Mouse (Mus musculus): ENCODE measurements around the gene Slc16a5. TPM values are rescaled to one million over a fixed set of nuclear protein-coding genes. Genes with fewer than 3 reads are reported as not detected.
"Not testable (repeated sequence)": the region's sequence is repeated elsewhere in the genome, so short reads cannot be mapped to it uniquely, and the experiment has no call there.

The Slc16a5 gene
- polyA plus RNA-seq, 1 experiment from 2014 or later = 0.36 TPM

DNA sequence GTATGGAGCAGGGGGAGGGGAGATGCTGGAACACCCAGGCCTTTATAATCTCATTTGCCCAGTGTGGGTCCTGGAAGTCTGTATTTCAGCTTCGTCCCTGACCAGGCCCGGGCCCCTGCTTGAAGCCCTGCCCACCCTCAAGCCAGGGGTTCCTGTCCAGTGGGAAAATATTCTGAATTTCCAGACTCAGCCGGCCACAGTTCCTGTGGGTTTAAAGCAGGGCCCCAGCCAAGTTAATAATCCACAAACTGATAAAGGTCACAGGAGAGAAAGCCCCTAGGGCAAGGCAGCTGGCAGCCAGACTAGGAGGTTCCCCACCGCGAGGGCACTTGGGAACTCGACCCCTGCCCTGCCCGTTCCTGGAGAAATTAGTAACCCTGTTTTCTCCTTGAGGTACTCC lies 13.3 kb upstream of the Slc16a5 start:
- WGBS = 24% methylated on average over 7 of the region's 7 CpGs
- Histone ChIP-seq H3K27ac (replicated peaks) (no peak overlapping the region), H3K4me3 (replicated peaks) (no peak overlapping the region), H3K9ac (no peak overlapping the region), H3K9me3 (replicated peaks) (no peaks in the 10 kb centered on the region), H3K4me1 (no peaks in the 10 kb centered on the region), H3K36me3 (no peaks in the 10 kb centered on the region), H3K27me3 (no peaks in the 10 kb centered on the region), H3K4me2 (replicated peaks) (no peak overlapping the region)
- no peak for ATAC-seq (ENCODE audit: insufficient number of reproducible peaks, low FRiP score, low TSS enrichment, low read depth)

DNA sequence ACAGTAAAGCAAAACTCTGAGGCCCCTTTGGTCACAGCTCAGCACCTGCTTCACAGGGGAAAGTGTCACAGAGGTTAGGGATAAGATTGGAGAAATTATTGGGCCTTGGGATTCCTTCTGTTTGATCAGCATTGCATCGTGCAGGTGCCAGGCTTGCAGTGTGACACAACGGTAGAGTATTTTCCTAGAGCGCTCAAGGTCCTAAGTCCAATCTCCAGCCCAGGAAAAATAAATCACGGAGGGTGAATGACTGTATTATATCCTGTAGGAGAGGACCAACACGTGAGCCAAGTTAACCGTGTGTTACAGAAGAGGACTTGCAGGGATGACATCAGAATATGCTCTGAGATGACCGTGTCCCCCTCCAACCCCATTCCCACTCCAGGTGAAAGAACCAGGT lies 12.1 kb upstream of the Slc16a5 start:
- 88% methylated on average over 7 of the region's 7 CpGs for WGBS
- ATAC-seq (ENCODE audit: insufficient number of reproducible peaks, low FRiP score, low TSS enrichment, low read depth) = no peak

DNA sequence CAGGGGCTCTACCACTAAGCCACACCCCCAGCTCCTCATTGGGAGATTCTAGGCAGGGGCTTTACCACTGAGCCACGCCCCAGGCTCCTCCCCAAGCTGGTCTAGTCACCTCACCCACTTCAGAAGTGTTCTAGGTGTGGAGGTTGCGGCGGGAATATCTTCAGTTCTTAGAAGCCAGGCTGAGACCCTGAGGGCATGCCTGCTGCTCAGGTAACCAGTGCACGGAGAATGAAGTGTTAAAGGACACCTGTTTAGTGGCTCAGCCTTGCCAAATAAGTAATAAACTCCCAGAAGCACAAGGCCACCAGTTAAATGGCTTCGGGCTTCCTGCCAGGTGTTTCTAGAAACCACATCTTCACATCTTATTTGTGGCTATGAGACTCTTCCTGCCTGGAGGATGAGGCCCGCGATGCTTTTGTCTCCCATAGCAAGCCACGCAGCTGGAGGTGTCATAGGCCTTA lies 10.5 kb upstream of the Slc16a5 start:
- 73% methylated on average over 8 of the region's 8 CpGs for WGBS
- no peak for ATAC-seq (ENCODE audit: insufficient number of reproducible peaks, low FRiP score, low TSS enrichment, low read depth)
- Histone ChIP-seq H3K27ac (replicated peaks) (no peak overlapping the region), H3K4me1 (no peaks in the 10 kb centered on the region), H3K27me3 (no peaks in the 10 kb centered on the region), H3K9ac (no peak overlapping the region), H3K9me3 (replicated peaks) (no peaks in the 10 kb centered on the region), H3K36me3 (no peaks in the 10 kb centered on the region), H3K4me2 (replicated peaks) (no peak overlapping the region), H3K4me3 (replicated peaks) (no peak overlapping the region)

More for the DNA sequence above, 12.1 kb upstream of the Slc16a5 start:
- no peak overlapping the region for H3K9ac ChIP-seq
- no peaks in the 10 kb centered on the region for H3K4me1 ChIP-seq
- no peak overlapping the region for H3K4me2 ChIP-seq (replicated peaks)
- H3K27ac ChIP-seq (replicated peaks) = no peak overlapping the region
- no peak overlapping the region for H3K4me3 ChIP-seq (replicated peaks)
- H3K27me3 ChIP-seq = no peaks in the 10 kb centered on the region
- H3K9me3 ChIP-seq (replicated peaks) = no peaks in the 10 kb centered on the region
- H3K36me3 ChIP-seq = no peaks in the 10 kb centered on the region

DNA sequence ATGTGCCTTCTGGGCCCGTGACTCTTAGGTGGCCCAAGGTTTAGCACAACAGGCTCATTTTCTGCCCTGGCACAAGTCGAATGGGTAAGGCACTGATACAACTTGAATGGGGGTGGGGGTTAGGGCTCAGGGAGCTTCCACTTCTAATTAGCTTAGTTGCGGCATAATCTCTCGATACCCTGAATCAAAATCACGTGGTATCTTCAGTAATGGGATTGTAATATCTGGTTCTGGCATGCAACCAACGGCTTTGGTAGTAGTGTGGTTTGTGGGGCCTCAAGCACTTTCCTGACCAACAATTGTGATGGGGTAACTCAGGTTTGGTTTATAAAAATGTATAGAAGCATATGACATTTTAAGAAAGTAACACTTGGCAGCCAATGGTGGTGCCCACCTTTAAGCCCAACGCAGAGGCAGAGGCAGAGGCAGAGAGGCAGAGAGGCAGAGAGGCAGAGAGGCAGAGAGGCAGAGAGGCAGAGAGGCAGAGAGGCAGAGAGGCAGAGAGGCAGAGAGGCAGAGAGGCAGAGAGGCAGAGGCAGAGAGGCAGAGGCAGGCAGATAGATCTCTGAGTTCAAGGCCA lies 9.9 kb upstream of the Slc16a5 start:
- Histone ChIP-seq H3K4me2 (replicated peaks) (no peak overlapping the region), H3K27ac (replicated peaks) (no peak overlapping the region), H3K27me3 (no peaks in the 10 kb centered on the region), H3K4me1 (peaks cover 2% of the 10 kb centered on the region; the same call in 1 of the 2 replicates), H3K4me3 (replicated peaks) (no peak overlapping the region), H3K9ac (no peak overlapping the region), H3K36me3 (no peaks in the 10 kb centered on the region), H3K9me3 (replicated peaks) (no peaks in the 10 kb centered on the region)
- ATAC-seq (ENCODE audit: insufficient number of reproducible peaks, low FRiP score, low TSS enrichment, low read depth) = no peak
- 72% methylated on average over 7 of the region's 7 CpGs for WGBS

DNA sequence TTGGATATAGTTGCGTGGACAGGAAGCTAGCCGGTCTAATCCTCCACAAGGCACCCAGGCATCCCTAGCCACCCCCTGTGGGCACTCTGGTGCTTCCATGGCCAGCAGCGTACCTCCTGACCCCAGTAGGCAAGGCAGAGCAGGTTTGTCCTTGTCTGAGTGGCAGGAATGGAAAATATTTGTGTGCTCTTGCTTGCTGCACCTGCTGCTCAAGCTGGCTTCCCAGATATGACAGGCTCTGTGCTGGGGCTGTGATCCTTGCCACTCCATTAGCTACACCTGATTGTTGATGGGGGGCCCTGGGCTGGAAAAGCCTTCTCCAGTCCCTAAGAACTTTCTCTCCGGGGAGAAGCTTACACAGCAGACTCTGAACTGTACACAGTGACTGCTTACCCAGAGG lies 9.0 kb upstream of the Slc16a5 start:
- no peak for ATAC-seq (ENCODE audit: insufficient number of reproducible peaks, low FRiP score, low TSS enrichment, low read depth)
- peaks cover 5% of the 10 kb centered on the region; the same call in 1 of the 2 replicates for H3K4me1 ChIP-seq
- H3K4me3 ChIP-seq (replicated peaks) = no peak overlapping the region
- no peaks in the 10 kb centered on the region for H3K36me3 ChIP-seq
- H3K9ac ChIP-seq = no peak overlapping the region
- H3K9me3 ChIP-seq (replicated peaks) = no peaks in the 10 kb centered on the region
- H3K27me3 ChIP-seq = no peaks in the 10 kb centered on the region
- no peak overlapping the region for H3K27ac ChIP-seq (replicated peaks)
- WGBS = 51% methylated on average over 4 of the region's 4 CpGs
- no peak overlapping the region for H3K4me2 ChIP-seq (replicated peaks)

DNA sequence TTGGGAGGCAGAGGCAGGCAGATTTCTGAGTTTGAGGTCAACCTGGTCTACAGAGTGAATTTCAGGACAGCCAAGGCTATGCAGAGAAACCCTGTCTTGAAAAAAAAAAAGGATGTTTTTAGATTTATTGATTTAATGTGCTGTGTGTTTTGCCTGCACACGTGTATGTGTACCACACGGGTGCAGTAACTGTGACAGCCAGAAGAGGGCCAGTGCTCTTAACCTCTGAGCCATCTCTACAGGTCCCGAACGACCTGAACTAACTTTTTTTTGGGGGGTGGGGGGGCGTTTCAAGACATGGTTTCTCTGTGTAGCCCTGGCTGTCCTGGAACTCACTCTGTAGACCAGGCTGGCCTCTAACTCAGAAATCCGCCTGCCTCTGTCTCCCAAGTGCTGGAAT lies 7.5 kb upstream of the Slc16a5 start:
- H3K9me3 ChIP-seq (replicated peaks); H3K4me1 ChIP-seq; ATAC-seq (ENCODE audit: insufficient number of reproducible peaks, low FRiP score, low TSS enrichment, low read depth); H3K4me2 ChIP-seq (replicated peaks); H3K36me3 ChIP-seq; H3K9ac ChIP-seq; H3K27ac ChIP-seq (replicated peaks); H3K4me3 ChIP-seq (replicated peaks); H3K27me3 ChIP-seq: not testable (repeated sequence)
- 87% methylated on average over 6 of the region's 6 CpGs for WGBS

DNA sequence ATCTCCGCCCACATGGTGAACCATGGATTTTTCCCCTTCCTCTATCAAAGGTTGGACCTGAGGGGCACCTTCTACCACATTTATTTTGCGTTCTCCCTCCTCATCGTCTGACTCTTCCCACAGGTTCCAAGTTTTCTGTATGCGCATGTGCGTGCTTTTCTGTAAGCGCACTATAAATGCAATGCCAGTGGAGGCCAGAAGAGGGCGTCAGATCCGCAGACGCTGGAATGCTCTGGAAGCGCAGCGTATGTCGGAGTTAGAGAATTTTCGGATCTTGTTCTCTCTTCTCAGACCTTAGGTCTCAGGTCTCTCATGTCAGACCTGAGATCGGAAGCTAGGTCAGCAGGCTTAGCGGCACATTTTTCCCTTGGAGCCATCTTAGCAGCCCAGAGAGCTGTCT lies 6.7 kb upstream of the Slc16a5 start:
- H3K9me3 ChIP-seq (replicated peaks) = no peaks in the 10 kb centered on the region

DNA sequence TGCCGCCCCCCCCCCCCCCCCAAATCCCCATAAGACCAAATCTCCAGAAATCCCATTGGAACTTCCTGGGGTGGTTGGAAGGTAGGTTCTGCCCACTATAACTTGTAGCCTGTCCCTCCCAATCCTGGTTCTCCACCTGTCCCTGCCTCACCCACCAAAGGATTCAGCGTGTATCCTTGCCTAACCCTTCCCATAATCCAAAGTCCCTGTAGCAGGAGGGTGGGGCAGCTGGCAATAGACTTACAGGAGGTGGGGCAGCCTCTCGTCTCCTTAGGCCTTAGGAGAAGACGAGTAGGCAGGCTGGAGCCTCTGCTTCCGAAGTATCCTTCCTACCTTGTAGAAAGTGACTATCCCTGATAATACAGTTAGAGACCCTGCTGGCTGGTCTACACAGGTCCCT lies 6.1 kb upstream of the Slc16a5 start:
- ATAC-seq (ENCODE audit: insufficient number of reproducible peaks, low FRiP score, low TSS enrichment, low read depth) = no peak
- Histone ChIP-seq H3K27me3 (no peaks in the 10 kb centered on the region), H3K4me1 (peaks cover 5% of the 10 kb centered on the region; the same call in 1 of the 2 replicates), H3K27ac (replicated peaks) (no peak overlapping the region), H3K4me3 (replicated peaks) (no peak overlapping the region), H3K4me2 (replicated peaks) (no peak overlapping the region), H3K9me3 (replicated peaks) (no peaks in the 10 kb centered on the region), H3K9ac (no peak overlapping the region), H3K36me3 (no peaks in the 10 kb centered on the region)
- 80% methylated on average over 5 of the region's 5 CpGs for WGBS

More for the DNA sequence above, 6.7 kb upstream of the Slc16a5 start:
- WGBS = 84% methylated on average over 15 of the region's 15 CpGs
- no peak for ATAC-seq (ENCODE audit: insufficient number of reproducible peaks, low FRiP score, low TSS enrichment, low read depth)
- Histone ChIP-seq H3K4me2 (replicated peaks) (no peak overlapping the region), H3K9ac (no peak overlapping the region), H3K27me3 (no peaks in the 10 kb centered on the region), H3K4me3 (replicated peaks) (no peak overlapping the region), H3K36me3 (no peaks in the 10 kb centered on the region), H3K27ac (replicated peaks) (no peak overlapping the region), H3K4me1 (peaks cover 5% of the 10 kb centered on the region; the same call in 1 of the 2 replicates)

DNA sequence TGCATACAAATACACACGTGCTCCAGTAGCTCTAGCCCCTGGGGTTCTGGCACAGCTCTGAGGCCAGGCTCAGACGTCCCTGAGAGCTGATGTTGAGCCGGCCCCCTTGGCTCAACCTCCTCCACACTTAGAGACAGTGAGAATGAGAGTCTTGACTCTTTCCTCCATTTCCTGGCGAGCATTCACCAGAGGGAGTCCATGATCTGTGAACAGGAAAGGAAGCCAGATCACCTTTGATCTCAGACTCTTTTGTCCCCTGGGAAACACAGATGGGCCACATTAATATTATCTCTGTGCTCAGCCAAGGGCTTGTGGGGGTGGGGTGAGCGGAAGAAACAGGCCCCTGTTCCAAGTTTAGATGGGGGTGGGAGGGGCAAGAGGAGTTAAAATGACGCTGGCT lies 4.9 kb upstream of the Slc16a5 start:
- no peaks in the 10 kb centered on the region for H3K36me3 ChIP-seq
- no peak overlapping the region for H3K4me2 ChIP-seq (replicated peaks)
- ATAC-seq (ENCODE audit: insufficient number of reproducible peaks, low FRiP score, low TSS enrichment, low read depth) = no peak
- H3K9me3 ChIP-seq (replicated peaks) = no peaks in the 10 kb centered on the region
- H3K4me3 ChIP-seq (replicated peaks) = no peak overlapping the region
- WGBS = 27% methylated on average over 6 of the region's 6 CpGs
- H3K9ac ChIP-seq = no peak overlapping the region
- no peaks in the 10 kb centered on the region for H3K27me3 ChIP-seq
- peaks cover 5% of the 10 kb centered on the region; the same call in 1 of the 2 replicates for H3K4me1 ChIP-seq
- no peak overlapping the region for H3K27ac ChIP-seq (replicated peaks)

DNA sequence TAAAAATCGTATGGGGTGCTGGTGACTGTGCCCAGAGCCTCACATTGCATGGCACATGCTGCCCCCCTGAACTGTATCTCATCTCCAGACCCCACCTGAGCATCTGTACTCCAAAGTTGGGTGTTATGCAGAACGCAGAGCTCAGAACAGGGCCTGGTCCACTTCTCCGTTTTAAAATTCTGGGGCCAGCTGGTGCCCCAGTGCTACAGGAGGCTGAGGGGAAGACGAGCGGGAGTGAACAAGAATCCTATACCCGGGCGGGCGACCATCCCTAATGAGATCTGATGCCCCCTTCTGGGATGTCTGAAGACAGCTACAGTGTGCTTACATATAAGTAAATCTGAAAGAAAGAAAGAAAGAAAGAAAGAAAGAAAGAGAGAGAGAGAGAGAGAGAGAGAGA lies 1.3 kb upstream of the Slc16a5 start:
- H3K27ac ChIP-seq (replicated peaks) = no peak overlapping the region
- ATAC-seq (ENCODE audit: insufficient number of reproducible peaks, low FRiP score, low TSS enrichment, low read depth) = no peak
- peaks cover 5% of the 10 kb centered on the region; the same call in 1 of the 2 replicates for H3K4me1 ChIP-seq
- WGBS = 20% methylated on average over 8 of the region's 8 CpGs
- H3K27me3 ChIP-seq = no peaks in the 10 kb centered on the region
- no peak overlapping the region for H3K4me2 ChIP-seq (replicated peaks)
- H3K9ac ChIP-seq = no peak overlapping the region
- H3K4me3 ChIP-seq (replicated peaks) = no peak overlapping the region
- H3K9me3 ChIP-seq (replicated peaks) = no peaks in the 10 kb centered on the region
- no peaks in the 10 kb centered on the region for H3K36me3 ChIP-seq

DNA sequence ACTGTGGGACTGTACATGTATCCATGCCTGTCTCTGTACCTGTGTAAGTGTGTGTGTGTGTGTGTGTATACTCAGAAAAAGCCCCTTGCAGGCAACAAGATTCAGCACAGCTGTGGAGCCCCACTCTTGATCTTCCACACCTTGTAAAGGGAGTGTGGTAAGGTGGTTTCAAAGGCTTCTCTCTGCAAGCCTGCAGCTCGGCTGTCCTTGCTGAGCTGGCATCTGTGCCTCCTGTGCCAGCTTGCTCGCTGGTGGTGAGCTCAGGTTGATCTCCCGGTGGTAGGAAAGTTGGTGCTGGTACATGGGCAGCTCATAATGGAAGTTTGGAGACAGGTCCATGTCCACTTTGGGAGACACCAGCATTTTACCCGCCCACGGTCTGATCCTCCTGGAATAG lies 430 bp upstream of the Slc16a5 start:
- ATAC-seq (ENCODE audit: insufficient number of reproducible peaks, low FRiP score, low TSS enrichment, low read depth) = no peak
- Histone ChIP-seq H3K27me3 (no peaks in the 10 kb centered on the region), H3K4me3 (replicated peaks) (no peak overlapping the region), H3K4me1 (peaks cover 6% of the 10 kb centered on the region), H3K4me2 (replicated peaks) (no peak overlapping the region), H3K36me3 (no peaks in the 10 kb centered on the region), H3K27ac (replicated peaks) (no peak overlapping the region), H3K9ac (no peak overlapping the region), H3K9me3 (replicated peaks) (no peaks in the 10 kb centered on the region)
- WGBS = 61% methylated on average over 5 of the region's 5 CpGs

DNA sequence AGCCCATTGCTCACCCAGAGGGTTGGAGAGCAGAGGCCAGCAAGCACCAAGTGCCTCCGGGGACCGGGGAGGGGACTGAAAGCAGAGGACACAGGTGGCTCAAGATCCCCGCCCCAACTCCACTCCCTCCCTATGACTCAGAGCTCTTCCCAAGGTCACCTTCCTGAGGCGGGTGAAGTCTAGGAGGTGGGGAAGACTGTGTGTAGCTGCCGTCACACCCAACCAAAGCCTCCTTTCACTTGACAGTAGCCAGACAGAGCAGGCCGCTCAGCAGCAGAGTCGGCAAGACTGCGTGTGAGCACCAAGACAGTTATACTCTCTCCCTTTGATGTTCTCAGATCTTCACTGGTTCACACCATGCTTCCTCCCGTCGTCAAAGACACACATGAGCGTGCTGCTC lies 1.1 kb downstream of the Slc16a5 start:
- ATAC-seq (ENCODE audit: insufficient number of reproducible peaks, low FRiP score, low TSS enrichment, low read depth) = no peak

More for the DNA sequence above, 1.1 kb downstream of the Slc16a5 start:
- 64% methylated on average over 11 of the region's 11 CpGs for WGBS
- Histone ChIP-seq H3K9ac (no peak overlapping the region), H3K4me2 (replicated peaks) (no peak overlapping the region), H3K27me3 (no peaks in the 10 kb centered on the region), H3K27ac (replicated peaks) (no peak overlapping the region), H3K9me3 (replicated peaks) (no peaks in the 10 kb centered on the region), H3K36me3 (no peaks in the 10 kb centered on the region), H3K4me1 (peaks cover 8% of the 10 kb centered on the region), H3K4me3 (replicated peaks) (no peak overlapping the region)
